Mouse (Mus musculus) gastrocnemius, adult 8-10 months (tissue): ENCODE results near the gene Plxdc2. TPM values are rescaled to one million over a fixed set of nuclear protein-coding genes. Genes with fewer than 3 reads are reported as not detected.

Experiments used
- DNase-seq, 2 experiments: peaks; one replicate each; pipeline ENCODE4 v3.0.0; 2022; ENCODE audit warnings: low spot score in 2 of 2
- total RNA-seq, 4 experiments: library from RNA; stranded (reverse); gene quantifications; 2 replicates each; pipeline ENCODE4 v1.2.4; 2022

Gene Plxdc2
- 10 to 100 TPM in 2 of 4 experiments, 1 to 10 TPM in 2; 5.3 to 13.2 (median 9.7) TPM for total RNA-seq

DNA sequence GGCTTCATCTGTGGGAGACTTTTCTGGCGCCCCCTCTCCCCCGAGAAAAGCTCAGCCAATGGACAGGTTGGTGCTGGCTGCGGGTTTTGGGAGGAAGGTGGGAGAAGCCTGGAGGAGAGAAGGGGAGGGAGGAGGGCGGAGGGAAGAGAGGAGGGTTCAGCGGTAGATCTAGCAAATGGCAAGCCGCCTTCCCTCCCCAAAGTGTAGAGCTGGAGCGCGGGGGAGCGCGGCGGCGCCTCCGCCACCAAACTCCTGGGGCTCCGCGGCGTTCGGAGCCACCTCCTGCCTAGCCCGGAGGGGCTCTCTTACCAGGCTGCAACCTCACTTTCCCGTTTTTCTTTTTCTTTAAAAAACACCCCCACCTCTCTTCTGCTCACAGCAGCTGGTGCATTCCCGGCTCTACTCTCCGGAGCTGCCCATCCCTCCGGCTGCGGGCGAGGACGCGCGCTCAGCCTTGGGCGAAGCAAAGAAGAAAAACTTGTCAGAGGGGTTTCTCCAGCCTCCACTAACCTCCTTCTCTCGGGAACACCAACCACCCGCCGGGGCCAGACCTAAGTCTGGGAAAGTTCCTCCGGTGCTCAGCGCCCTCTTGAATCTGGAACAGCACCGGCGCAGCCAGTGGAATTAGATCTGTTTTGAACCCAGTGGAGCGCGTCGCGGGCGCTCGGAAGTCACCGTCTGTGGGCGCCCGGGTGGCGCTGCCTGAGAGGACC, at the start of gene Plxdc2:
TSS of gene Plxdc2 (plus strand) at position 199 of the 713 bp plus-strand sequence.
- DNase-seq, result peak; percentile 34 to 56

DNA sequence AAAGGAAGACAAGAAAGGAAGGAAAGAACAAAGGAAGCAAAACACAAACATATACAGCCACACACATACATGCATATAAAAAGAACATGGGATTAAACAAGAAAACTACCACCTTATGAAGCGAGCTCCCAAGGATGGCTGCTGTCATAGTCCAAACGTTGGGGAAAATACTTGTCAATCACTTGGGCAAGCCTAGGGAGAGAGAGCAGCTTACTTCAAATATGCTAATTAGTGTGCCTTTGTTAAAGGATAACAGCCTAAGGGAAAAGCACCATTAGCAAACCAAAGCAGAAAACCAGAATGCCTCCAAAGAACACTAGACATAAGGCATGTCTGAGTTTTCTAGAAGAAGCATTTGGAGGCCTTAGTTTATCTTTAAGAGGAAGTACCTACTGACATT, 45.7 kb upstream of the Plxdc2 start:
- no peak for DNase-seq

DNA sequence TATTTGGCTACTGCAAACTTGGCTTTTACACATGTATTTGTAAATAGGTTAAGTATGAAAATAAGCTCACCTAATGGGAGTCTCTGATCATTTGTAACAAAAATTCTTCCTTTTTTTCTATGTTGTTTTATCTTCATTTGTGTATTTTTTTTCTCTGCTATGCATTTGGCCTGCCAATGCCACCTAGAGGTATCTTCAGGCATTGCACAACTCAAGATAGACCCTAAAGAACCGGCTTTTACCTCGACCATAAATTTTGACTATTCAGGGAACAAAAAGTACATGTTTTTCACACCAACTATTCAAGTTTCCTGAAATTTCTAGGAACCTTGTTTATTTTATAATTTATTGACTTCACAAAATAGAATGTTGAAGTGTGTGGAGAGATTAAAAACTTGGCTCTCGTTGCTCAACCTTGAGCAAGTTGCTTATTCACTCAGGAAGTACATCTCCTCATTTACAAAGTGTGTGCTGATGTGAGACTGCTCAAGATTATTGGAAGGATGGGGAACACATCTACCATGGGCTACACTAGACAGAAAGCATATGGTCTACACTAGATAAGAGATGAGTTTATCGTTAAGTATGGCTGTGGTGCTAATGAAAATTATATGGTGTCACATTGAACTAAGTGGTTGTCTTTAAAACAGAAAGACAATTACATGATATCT, 43.6 kb upstream of the Plxdc2 start:
- no peak for DNase-seq

DNA sequence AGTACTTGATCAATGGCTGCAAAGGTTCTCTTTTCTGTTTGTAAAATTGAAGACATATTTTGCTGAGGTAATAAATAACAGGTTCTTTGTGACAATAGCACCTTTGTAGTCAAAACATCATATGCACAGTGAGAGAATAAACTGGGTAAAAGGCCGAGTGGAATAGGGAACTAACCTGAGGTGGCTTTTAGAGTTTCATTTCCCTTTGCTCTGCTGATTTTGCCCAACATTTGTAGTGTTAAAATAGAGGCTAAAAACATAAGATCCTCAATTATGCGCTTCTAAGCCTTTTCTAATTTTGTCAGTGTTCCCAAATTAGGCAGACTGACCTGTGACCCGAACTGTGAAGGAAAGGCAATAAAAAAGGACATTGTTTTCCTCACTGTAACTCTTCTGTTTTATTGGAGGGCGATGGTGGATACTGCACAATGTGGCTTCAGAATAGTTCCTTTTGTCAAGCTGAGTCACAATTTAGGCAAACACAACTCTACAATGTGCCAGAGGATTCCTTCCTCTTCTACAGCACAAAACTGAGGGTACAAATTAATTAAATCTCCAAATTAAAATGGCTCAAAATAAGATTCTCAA, 20.8 kb upstream of the Plxdc2 start:
- no peak for DNase-seq

DNA sequence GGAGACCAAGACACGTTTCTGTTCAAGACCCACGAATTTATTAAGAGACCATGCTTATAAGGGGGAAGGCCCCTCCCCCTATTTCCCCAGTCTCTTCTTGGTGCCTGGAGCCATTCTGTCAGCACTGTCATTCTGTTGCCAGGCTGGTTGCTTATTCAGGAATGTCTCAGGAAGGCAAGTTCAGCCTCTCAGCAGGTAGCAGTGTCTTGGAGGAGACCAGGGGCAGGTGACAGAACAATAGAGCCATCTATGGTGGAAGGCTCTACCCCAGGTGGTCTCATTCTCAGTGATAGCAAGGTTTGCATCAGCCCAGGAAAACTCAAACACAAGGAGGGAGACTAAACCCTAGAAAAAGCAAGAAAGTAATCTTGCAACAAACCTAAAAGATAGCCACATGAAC, 11.5 kb upstream of the Plxdc2 start:
- no peak for DNase-seq

DNA sequence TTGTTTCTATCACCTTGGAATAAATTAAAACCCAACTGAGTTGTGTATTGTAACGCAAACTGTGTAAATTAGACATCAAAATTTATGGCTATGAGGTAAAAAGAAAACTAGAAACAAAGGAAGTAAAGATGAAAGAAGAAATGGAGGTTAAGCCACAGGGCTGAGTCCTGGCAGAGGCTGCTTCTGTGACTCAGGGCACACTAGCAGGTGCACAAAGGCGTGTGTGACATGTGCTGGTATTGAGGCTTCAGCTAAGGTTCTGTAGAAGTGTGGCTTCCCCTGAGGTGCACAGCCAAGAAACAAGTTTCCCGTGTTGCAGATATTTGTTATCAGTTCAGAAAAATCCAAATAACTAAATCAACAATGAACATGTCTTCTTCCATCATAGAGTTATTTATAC, 5.0 kb upstream of the Plxdc2 start:
- no peak for DNase-seq

DNA sequence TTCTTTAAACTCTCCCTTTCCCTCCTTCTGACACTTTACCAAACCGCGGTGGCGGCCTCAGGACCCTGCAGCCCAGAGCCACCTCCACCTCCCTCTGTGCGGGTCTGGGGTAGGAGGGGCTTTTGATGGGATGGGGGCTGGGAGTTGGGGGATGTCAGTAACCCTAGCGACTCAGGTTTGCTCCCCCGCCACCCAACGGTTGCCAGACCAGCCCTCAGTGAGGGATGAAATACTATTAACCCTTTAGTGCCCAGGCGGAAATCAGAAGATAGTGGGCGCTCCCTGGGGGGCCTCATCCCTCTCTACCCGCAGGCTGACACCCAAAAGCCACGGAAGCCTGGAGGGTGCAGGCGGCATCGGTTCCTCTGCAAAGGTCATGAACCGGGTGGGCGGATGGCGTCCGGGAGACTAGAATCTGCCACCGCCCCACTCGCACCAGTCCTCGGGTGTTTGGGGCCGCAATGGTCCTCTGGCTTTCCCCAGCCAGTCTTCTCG, 446 bp upstream of the Plxdc2 start:
- no peak for DNase-seq

DNA sequence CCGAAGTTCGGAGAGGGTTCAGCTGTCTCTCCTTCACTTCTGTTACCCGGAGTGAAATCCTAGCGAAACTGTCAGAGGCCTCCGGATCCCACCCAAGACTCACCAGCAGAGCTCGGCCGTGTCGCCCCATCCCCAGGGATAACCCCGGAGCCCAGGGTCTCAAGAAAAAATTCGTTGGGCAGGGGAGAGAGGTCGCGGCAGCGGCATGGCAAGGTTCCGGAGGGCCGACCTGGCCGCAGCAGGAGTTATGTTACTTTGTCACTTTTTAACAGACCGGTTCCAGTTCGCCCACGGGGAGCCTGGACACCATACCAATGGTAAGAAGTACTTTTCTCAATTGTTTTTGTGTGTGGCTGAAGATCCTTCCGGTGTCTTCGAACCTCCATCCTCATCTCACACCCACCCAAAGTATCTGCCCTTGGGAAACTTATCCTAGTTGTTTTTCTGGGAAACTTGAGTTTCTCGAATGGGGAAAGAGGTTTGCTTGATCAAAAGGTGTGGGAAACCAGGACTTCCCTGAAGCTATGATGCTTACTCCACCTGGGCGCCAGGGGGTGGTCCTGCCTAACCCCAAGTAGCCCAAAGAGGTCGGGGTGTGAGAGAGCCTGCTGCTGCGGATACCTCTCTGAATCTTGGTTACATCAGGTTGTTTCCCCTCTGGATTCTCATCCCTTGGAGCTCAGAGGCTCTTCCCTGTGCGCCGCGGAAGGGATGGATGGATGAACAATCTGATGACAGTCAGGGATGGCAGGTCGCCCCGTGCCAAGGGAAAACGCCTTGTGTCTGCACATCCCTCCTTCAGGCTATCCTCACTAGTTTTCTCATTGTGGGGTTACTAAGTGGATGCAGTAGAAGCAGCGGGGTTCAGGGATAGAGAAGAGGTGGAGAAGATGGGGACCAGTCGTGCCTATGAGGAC, 1.1 kb downstream of the Plxdc2 start:
- no peak for DNase-seq

DNA sequence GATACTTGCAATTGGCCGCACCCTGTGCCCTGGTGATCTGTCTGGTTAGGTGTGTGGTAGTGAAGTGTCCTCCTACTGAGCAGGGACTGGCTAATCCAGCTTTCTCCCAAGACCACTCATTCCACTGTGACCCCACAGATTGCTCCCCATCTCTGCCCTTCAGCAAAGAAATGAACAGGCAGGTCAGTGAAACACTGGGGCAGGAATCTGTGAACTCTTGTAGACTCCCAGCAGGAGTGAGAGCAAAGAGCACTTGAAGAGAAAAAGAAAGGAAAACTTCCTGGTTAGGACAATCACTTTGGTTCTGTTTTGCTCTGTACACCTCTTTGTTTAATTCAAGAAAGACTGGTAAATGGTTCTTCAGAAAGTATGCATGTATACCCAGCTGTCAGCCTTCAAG, 1.8 kb downstream of the Plxdc2 start:
- DNase-seq, result no peak

DNA sequence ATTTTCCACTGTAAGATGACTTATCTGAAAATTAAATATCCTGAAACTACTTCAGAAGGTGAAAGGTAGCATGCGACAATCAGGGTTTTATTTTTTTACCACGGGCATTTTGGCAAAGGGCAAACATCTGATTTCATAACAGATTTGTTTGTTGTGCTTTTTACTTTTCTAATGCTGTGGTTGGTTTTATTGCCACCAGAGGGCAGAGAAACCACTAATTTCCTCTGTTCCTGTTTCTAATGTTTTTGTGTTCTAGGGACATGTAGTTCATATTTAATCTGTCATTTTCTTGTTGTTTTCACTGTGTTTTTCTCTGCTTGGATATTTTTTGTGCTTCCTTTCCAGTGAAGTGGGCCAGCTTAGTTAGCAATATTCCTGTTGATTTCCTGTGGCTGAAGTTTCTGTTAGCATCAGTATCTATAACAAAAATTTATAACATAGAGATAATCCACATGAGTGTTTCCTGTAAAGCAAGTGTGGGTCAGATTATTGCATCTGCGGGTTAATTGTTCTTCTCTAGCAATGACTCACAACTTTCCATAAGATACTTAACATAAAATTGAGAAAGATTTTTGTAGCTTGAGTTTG, 3.3 kb downstream of the Plxdc2 start:
- DNase-seq, result no peak

DNA sequence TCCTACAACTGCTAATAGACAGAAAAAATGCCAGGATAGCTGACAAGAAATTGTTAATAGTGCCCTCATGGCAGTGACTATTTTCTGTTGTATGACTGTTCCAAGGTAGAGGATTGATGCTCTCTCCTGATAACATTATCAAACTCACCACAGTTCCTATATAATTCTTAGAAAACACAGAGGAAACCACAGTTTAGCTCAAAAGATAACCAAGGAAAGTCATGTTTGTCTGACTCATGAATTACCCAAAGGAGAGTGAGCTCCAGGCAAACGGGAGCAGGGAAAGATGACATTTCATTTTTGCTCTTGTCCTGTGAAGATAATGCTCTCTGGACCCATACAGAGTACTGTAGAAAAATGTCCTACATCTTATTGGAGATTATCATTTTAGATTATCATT, 8.6 kb downstream of the Plxdc2 start:
- DNase-seq, result no peak

DNA sequence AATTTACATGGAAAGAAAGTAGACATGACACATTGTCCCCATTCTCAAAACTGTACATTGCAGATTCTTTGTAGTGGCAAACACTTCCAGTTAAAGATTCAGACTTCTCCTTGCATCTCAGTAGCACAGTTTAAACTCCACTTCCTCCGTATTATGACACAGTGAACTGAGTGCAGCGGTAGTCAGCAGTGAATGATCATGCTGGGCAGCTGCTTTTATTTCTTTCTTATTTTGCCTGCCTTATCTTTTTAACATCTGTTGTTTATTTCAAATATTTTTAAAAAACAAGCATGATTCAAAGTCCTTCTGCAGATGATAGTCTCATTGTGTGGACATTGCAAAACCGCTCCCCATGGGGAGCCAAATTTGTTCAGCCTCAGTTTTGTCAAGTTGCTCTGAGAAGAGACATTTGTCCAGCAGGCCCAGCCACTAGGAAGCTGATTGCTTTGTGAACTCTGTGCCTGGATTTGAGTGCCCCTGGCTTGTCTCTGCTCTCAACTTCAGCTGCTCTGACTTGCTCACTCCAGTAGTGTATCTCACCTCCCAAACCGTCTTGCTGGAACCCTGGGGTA, 9.8 kb downstream of the Plxdc2 start:
- DNase-seq, result peak; percentile 7 to 22

DNA sequence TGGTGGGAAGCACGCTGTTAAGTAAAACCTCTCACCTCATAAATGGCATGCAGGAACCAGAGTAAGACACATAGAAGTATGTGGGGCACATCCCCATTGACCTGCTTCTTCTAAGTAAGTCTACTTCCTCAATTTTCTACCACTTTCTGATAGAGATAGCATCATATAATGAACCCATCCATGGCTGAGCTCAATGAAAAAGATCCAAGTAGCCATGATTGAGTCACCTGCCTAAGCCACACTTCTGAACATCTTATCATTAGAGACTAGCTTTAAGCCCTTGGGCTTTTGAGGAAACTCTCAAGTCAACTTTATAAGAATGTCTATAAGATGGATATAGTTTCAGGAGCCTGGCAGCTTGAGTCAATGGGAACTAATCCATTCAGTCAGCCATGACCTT, 14.3 kb downstream of the Plxdc2 start:
- no peak for DNase-seq

DNA sequence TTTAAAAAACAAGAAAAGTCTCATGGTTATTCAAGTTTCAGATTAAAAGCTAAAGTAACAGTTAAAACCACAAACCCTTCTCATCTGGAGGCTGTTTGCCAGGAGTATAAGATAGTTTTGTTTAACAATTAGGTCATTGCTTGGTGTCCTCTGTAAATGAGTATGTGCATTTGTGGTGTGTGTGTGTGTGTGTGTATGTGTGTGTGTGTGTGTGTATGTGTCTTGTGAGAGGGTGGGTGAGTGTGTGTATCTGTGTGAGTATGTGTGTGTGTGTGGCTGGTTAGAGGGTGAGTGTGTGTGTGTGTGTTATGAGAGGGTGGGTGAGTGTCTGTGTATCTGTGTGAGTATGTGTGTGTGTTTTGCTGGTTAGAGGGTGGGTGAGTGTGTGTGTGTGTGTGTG, 18.2 kb downstream of the Plxdc2 start:
- DNase-seq, result no peak

DNA sequence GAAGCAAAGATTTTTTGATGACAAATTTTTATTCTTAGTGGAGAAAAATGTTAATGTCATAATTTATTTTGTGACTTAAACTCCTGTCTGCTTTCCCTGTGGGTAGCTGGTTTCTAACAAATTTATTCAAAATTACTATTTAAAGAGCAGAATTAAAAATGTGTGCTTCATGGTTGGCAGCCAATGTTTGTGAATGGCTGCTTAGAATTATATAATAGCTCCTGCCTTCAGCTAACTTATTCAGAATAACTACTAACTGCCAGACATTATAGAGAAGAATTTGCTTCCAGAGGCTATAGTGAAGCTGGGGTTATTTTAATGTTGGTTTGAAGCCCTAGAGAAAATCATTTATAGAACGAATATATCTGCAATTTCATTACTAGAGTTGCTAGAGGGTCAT, 30.1 kb downstream of the Plxdc2 start:
- no peak for DNase-seq

DNA sequence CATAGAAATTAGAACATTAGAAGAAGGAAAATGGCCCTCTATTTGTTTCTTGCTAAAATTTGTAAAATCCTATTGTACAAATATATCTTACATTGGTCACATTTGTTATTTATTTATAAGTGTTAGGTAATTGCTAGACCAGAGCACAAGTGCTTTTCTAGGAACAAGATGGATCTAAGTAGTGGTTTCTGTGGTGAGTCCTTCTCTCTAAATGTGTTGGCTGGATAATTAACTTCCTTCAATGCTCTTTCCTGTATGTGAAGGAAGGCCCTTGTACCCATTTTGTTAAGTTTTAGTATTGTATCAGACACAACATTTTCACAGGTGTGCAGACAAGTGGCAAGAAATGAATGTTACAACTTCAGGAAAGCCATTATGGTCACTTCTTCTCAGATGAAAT, 30.6 kb downstream of the Plxdc2 start:
- DNase-seq, result no peak

DNA sequence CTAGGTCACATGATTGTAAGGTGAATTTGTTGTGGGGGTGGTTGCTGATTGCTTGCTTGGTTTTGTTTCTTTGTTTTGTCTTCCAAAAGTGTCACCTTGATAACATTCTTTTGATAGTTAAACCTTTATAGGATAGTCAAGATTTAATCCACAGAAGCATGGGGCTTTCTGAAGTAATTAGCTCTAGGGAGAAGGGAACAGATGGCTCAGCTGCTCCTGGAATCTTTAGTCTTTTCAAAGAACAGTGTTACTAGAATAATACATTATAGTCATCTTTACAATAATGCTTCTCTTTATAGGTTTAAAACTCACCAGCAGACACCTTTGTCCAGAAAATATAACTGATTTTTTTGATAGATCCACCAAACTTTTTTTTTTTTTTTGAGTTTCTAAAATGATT, 31.7 kb downstream of the Plxdc2 start:
- no peak for DNase-seq

DNA sequence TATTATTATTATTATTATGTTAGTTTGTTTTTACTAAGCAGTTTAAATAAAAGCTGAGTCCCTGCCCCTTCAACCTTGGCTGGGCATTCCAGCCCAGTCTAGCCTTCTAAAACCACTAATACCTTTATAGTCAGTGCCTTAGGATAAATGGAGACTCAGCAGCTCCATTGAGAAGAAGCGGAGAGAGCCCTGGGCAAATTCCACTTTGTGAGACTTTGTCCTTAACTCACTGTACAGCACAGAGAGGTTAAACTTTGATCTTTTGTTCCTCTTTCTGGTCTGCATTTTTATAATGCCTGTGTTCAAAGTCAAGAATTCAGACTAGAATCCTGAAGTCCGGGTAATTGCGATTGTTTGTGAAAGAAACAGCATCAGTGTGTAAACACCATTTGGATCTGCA, 41.4 kb downstream of the Plxdc2 start:
- DNase-seq, result no peak

DNA sequence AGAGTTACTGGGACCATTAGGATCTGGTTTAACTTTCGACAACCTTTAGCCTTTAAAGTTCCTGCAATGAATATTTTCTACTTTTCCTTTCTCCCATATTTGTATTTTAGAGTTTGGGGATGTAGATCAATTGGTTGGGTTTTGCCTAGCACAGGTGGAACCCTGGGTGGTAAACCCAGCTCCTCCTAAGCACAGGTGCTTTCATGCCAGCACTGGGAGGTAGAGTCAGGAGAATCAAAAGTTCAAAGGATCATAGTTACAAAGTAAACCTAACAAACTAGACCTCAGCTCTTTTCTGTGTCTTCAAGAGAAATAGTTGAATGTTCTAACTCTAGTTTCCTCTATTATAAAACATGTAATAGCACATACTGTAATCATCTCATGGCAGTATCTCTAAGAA, 41.9 kb downstream of the Plxdc2 start:
- DNase-seq, result no peak

DNA sequence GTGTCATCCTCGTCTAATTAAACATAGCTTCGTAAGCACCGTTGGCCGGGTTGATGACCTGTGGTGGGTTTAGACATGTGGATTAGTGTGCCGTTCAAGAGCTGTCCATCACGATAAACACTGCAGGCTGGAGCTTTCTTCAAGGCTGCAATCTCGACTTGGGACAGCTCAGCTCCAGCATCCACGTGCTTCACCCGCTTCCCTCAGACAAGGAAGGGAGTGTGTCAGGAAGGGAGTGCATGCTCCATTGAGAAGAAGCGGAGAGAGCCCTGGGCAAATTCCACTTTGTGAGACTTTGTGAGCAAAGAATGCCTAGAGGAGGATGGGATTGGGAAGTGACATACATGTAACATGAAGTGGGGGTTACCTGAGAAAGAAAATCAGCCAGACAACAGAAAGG, 42.8 kb downstream of the Plxdc2 start:
- no peak for DNase-seq

DNA sequence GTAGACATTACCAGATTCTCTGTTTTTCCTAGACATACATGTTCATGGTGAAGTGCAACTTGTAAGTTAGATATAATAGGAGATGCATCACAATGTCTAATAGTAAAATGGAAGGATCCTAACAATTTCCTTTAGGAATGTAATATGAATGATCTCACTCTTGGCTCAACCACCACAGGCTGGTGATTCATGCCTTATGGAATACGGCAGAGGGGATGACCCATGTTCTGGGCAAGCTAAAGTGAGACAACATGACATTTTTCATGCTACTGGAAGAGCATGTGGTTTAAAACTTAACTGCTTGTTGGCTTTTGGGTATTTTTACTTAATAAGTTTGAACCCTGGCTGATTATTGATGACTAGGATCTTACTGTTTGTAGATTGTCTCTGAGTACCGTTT, 50.4 kb downstream of the Plxdc2 start:
- DNase-seq, result no peak
